Mouse (Mus musculus) E14TG2a.4 (cell line): Measurements from ENCODE around the gene Sctr.

Experiments
- H3K27me3 ChIP-seq: 2 replicates; pipeline ENCODE4 v1.6.1; 2014; ENCODE audit warnings: low read length, control low read depth; ENCODE audit not compliant: insufficient read depth
- H3K36me3 ChIP-seq: 2 replicates; pipeline ENCODE4 v1.6.1; 2014; ENCODE audit warnings: low read length, control low read depth; ENCODE audit not compliant: insufficient read depth
- H3K4me1 ChIP-seq: replicated peaks from 2 replicates; pipeline ENCODE4 v1.6.1; 2014; ENCODE audit warnings: low read depth, low read length, control low read depth
- H3K4me3 ChIP-seq: replicated peaks from 2 replicates; pipeline ENCODE4 v1.5.1; 2014; ENCODE audit warnings: mild to moderate bottlenecking, low read length
- H3K9me3 ChIP-seq: 2 replicates; pipeline ENCODE4 v1.6.1; 2014; ENCODE audit warnings: low read length, control low read depth
- CTCF ChIP-seq: conservative IDR thresholded peaks from 2 replicates; pipeline ENCODE4 v1.5.1; 2014; ENCODE audit warnings: low read length
- NANOG ChIP-seq: IDR thresholded peaks from 2 replicates; pipeline ENCODE4 v1.6.1; 2014; ENCODE audit warnings: borderline replicate concordance, low read length, mixed read lengths
- POU5F1 ChIP-seq: IDR thresholded peaks from 2 replicates; pipeline ENCODE4 v1.6.1; 2014; ENCODE audit warnings: low read length, borderline replicate concordance

The Sctr gene

DNA sequence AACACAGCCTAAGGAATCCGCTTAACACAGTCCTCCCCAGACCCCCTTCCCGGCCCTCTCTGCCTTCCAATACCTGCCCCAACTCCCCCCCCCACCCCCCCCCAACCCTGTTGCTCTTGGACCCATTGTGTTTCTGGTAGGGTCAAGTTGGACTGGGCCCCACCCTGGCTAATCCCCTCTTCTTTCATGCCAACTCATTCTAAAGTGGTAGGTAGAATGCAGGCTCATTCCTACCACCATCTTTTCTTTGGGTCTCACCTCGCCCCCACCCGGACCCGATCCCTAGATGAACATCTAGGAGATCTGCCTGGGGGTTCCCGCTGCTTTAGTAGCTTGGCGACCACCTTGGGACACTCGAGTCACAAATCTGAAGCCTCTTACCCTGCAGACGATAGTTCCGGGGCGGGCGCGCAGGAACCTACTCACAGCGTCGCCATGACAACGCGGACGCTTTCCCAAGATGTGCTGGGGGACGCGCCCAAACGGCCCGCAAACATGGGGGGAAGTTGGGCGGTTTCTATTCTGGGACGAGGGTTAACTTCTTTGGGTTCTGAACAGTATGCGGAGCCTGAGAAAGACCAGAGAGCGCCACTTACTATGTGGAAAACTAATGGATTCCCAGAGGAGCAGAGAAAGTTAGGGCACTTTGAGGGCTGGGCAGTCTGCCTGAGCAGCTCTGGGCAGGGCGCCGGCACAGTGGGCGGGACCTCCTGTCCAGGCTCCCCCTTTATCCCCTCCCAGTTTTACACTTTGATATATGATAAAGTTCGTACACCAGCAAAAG lies 9.7 kb upstream of the Sctr start, which contains the start of gene Cfap221:
Gene Cfap221 (minus strand): TSS at position 437 of the 784 bp plus-strand sequence.
- TF ChIP-seq CTCF (no peak), NANOG (no peak)
- Histone ChIP-seq H3K36me3 (no peaks in the 10 kb centered on the region), H3K4me3 (peak within 1 kb of the TSS; percentile 80), H3K9me3 (no peaks in the 10 kb centered on the region), H3K27me3 (peaks cover 56% of the 10 kb centered on the region), H3K4me1 (peaks cover 15% of the 10 kb centered on the region)

DNA sequence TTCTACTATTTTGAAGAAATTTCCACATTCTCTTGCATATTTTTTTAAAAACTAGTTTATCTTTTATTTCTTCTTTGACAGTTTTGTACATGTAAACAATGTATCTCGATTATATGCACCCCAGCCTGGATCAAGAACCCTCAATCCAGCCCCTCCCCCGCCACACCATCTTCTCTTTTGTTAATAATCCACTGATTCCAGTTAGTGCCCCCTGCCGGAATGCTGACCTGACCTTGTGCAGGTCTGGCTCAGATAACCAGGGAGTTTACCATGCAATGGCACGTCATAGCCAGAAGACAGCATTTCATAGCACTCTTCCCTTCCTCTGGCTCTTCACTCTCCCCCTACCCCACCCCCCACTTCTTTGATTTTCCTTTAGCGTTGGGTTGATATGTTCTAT lies 9.1 kb upstream of the Sctr start:
- H3K27me3 ChIP-seq, result peaks cover 59% of the 10 kb centered on the region
- peak overlapping the region; percentile 80; the same call in 1 of the 2 replicates for H3K4me3 ChIP-seq
- TF ChIP-seq CTCF (no peak; the same call in 1 of the 2 replicates), NANOG (no peak), POU5F1 (no peak)
- no peaks in the 10 kb centered on the region for H3K36me3 ChIP-seq
- H3K4me1 ChIP-seq, result peaks cover 21% of the 10 kb centered on the region
- no peaks in the 10 kb centered on the region for H3K9me3 ChIP-seq

DNA sequence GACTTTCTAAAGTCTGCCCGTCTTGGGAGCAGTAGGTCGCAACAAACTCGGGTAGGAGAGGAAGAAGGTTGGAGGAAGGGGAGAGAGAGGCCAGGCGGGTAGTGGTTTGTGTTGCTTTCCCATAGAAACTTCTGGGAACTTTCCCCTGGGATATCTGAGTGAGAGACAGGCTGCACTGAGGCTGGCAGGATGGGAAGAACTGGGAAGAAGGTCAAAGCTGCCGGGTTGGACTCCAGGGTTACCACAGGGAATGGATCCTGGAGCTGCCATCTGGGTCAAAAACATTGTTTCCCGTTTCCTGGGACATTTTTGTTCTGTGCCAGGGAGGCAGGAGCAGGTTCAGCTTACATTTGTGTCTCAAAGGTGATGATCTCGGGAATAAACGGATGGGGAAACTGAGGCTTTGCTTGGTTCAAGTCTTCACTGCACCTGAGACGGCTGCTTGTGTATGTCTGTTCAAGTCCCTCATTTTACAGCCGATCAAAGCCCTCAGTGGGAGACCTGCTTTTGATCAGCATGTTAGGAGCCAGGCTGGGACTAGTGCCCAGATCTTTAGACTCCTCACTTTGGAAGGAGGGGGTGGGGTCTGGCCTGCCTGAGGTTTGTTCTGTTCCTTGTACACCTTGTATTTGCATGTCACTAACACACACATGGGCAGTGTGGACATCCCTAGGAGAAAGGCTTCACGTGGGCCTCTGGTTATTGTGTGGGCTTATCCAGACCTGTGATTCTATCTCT lies 1.3 kb downstream of the Sctr start:
- H3K9me3 ChIP-seq, result peaks cover 5% of the 10 kb centered on the region; the same call in 1 of the 2 replicates
- no peaks in the 10 kb centered on the region for H3K36me3 ChIP-seq
- TF ChIP-seq NANOG (no peak), POU5F1 (no peak), CTCF (no peak)

DNA sequence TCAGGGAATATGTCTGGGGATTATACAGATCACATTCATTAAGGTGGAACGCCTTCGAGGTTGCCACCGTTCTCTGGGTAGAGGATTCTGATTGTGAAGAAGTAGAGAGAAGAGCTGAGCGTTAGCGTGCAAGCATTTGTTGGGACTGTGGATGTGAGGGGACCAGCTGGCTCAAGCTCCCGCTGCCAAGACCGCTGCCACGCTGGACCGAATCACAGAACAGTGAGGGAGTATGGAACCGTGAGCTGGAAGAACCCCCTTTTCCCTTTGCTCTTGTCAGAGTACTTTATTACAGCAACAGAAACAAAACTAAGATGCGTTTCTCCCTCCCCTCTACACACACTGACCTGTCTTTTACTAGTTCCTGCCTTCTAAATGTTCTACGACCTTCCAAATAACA lies 5.9 kb downstream of the Sctr start:
- Histone ChIP-seq H3K36me3 (no peaks in the 10 kb centered on the region), H3K4me3 (no peak overlapping the region), H3K27me3 (peaks cover 47% of the 10 kb centered on the region), H3K9me3 (no peaks in the 10 kb centered on the region), H3K4me1 (peaks cover 9% of the 10 kb centered on the region)
- no peak for TF ChIP-seq CTCF
- TF ChIP-seq POU5F1, result no peak
- TF ChIP-seq NANOG, result no peak

More for the DNA sequence above, 1.3 kb downstream of the Sctr start:
- H3K4me1 ChIP-seq, result peaks cover 41% of the 10 kb centered on the region
- H3K4me3 ChIP-seq, result peak overlapping the region; percentile 72
- H3K27me3 ChIP-seq, result peaks cover 91% of the 10 kb centered on the region

DNA sequence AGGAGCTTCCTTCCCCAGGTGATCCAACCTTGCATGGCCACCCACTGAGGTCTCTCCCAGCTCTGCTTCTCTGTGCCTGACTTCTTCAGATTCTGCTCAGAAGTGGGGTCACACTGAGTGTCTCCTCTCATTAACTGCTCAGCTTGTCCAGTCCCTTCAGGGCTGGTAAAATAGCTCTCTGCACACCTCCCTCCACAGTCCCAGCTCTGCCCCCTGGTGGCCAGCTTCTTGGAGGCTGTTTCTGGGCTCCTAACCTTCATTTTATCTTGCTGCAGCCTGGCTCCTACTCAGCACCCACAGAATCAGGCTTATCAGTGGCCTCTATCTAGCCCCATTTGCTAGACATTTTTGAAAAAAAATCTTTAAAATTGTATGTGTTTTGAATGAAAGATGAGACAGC lies 6.4 kb downstream of the Sctr start:
- Histone ChIP-seq H3K36me3 (no peaks in the 10 kb centered on the region), H3K4me1 (peaks cover 4% of the 10 kb centered on the region), H3K9me3 (no peaks in the 10 kb centered on the region), H3K27me3 (peaks cover 42% of the 10 kb centered on the region), H3K4me3 (no peak overlapping the region)
- TF ChIP-seq CTCF (peak; percentile 79), NANOG (no peak), POU5F1 (no peak)

DNA sequence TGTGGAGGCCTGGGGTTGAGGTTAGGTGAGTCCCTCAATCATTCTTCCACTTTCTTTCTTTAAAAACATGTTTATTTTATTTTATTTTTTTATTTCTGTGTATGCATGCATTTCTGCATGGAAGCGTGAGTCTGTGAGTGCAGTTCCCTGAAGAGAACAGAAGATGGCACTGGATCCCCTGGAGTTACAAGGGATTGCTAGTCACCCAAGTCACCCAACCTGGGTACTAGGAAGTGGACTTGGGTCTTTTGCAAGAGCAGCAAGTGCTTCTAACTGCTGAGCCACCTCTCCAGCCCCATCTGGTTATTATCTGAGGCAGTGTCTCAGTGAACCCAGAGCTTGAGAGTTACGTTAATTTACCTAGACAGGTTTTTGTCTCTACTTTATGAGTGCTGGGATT lies 9.5 kb downstream of the Sctr start:
- TF ChIP-seq CTCF (peak; percentile 64), POU5F1 (no peak), NANOG (no peak)
- Histone ChIP-seq H3K27me3 (peaks cover 14% of the 10 kb centered on the region), H3K4me1 (no peaks in the 10 kb centered on the region)

DNA sequence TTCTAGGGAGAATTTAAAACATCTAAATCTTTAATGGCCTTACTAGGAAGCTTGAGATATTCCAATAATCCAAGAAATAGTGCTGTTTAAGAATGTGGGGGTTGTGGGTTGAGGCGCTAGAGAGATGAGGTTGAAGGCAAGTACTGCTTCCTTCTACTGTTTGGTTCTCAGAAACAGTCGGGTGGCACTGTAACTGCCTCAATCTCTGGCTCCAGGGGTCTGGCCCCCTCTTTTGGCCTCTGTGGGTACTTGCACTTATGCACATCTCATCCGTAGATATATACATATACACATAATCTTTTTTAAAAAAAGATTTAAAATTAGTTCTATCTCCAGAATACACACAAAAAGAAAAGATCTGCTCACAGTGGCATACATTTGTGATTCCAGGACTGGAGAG lies 12.2 kb downstream of the Sctr start:
- Histone ChIP-seq H3K27me3 (peaks cover 2% of the 10 kb centered on the region; the same call in 1 of the 2 replicates), H3K4me1 (no peaks in the 10 kb centered on the region), H3K9me3 (no peaks in the 10 kb centered on the region), H3K4me3 (no peak overlapping the region), H3K36me3 (no peaks in the 10 kb centered on the region)
- no peak for TF ChIP-seq CTCF
- TF ChIP-seq NANOG, result no peak
- TF ChIP-seq POU5F1, result no peak

More for the DNA sequence above, 9.5 kb downstream of the Sctr start:
- Histone ChIP-seq H3K36me3 (no peaks in the 10 kb centered on the region), H3K9me3 (no peaks in the 10 kb centered on the region), H3K4me3 (no peak overlapping the region)

DNA sequence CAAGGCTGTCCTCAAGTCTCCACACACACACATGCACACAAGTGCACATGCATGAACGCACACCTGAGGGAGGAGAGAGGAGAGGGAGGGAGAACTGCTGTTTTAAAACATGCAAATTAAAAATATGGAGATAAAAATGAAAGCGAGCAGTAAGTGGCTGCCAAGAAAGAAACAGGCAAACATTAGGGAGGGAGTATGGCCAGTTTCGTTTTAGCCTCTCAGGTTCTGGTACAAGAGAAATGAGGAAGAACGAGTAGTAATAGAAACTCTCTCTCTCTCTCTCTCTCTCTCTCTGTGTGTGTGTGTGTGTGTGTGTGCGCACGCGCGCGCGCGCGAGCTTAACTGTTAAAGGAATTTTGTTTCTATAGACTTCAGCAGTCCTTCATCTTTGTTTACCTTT lies 12.7 kb downstream of the Sctr start:
- no peaks in the 10 kb centered on the region for H3K36me3 ChIP-seq
- H3K4me3 ChIP-seq, result no peak overlapping the region
- TF ChIP-seq POU5F1, result no peak
- TF ChIP-seq CTCF, result no peak
- no peak for TF ChIP-seq NANOG
- H3K9me3 ChIP-seq, result no peaks in the 10 kb centered on the region
- H3K4me1 ChIP-seq, result no peaks in the 10 kb centered on the region
- H3K27me3 ChIP-seq, result peaks cover 2% of the 10 kb centered on the region; the same call in 1 of the 2 replicates
